Mouse (Mus musculus) cerebellum, adult 2 months (tissue): ENCODE data around the gene Pkp2.

Experiments used
- CTCF ChIP-seq: fragments of 200-500 bp; IDR thresholded peaks from 2 replicates; pipeline ENCODE4 v1.5.1; 2011; ENCODE audit warnings: low read depth, mild to moderate bottlenecking, control low read depth, low read length, moderate library complexity, borderline replicate concordance; ENCODE audit not compliant: insufficient read depth
- POLR2A ChIP-seq: fragments of 200-500 bp; IDR thresholded peaks from 2 replicates; pipeline ENCODE4 v1.6.1; 2011; ENCODE audit warnings: low read length, control low read depth, borderline replicate concordance; ENCODE audit not compliant: insufficient read depth

- TF ChIP-seq CTCF (no peak), POLR2A (no peak)
These were observed 9.5 kb downstream of the Pkp2 start for GRCm38 (mm10) chr16:16222651-16223050.
